Mouse (Mus musculus) small intestine, adult 10 weeks (tissue): ENCODE data around the gene Olfr147. TPM values are rescaled to one million over a fixed set of nuclear protein-coding genes. Genes with fewer than 3 reads are reported as not detected.

Experiments
- polyA plus RNA-seq: library from polyadenylated mRNA; stranded (reverse); fragments of 350-450 nt; fragmentation: Illumina TruSeq; extraction: RNeasy Lipid Tissue Mini Kit (QIAGEN cat#74804); gene quantifications from one replicate; pipeline ENCODE4 v1.2.3, GENCODE M21; 2014; ENCODE audit warnings: low replicate concordance

The Olfr147 gene
- not detected for polyA plus RNA-seq

DNA sequence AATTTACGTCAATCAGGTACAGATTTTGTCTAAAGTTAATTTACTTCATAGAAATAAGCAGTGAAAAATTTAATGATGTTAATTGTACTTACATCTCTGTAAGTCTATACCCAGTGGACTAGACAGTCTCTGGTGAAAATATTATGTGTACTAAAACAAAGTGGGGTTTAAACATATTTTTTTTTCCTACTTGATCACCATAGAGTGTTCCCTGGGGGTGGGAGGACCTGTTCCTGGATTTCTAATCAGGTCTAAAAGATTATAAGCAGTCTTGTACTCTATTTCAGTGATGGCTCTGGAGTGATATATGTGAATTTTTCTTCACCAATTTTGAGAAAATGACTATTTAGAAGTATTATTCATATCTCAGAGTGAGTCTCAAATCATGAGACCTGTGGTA lies at the start of gene Olfr147:
TSS of gene Olfr147 (plus strand) at position 301 of the 400 bp plus-strand sequence.

DNA sequence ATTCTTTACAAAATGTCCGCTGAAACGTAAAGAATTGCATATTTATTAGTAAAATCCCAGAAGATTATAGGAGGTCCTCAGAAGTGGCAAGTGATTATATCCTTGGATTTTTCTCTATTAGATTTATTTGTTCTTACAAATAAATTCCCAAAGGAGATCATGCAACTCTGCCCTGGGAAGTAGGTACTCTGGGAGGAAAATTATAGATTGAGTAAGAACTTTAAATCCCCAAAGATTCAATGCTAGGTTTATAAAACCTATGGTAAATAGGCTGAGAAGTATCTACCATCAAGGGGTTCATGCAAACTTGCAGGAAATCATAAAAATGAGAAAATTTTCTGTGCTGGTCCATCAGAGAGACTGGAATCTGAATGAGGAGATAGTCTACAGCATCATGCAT lies 34.9 kb upstream of the Olfr147 start, which contains the start of gene Olfr250:
TSS of gene Olfr250 (plus strand) at position 301 of the 400 bp plus-strand sequence.

DNA sequence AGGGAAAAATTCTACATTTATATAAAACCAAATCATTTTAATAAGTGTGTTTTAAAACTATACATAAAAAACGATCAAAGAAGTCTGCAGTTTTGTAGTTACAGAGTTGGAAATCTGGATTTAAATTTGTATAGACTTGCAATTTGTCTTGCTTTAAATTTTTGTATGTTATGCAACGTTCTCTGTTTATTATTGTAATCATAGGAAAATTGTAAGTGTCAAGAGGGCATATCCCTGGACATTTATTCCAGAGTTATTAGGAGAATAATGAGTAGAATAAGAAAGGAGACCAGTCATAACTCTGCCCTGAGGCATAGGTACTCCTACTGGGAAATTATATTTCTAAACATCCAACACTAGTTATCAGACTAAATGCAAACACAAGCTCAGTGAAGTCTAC lies 24.7 kb upstream of the Olfr147 start, which contains the start of gene Olfr251:
TSS of gene Olfr251 (plus strand) at position 301 of the 400 bp plus-strand sequence.

GRCm38 (mm10) chr9:38429155-38429554 lies 27.7 kb downstream of the Olfr147 start, which contains the start of gene Olfr901:
TSS of gene Olfr901 (plus strand) at chr9:38429455.

GRCm38 (mm10) chr9:38447352-38447751 lies 45.9 kb downstream of the Olfr147 start, which contains the start of gene Olfr902:
TSS of gene Olfr902 (plus strand) at chr9:38447652.

Other genes starting within 250 kb of the Olfr147 start
- not detected for gene Olfr891, start 220.9 kb upstream of the Olfr147 start, polyA plus RNA-seq
- gene Olfr893, start 193.3 kb upstream of the Olfr147 start, polyA plus RNA-seq, result not detected
- gene Olfr894, start 183.6 kb upstream of the Olfr147 start, polyA plus RNA-seq, result not detected
- gene Olfr143, start 148.9 kb upstream of the Olfr147 start, polyA plus RNA-seq, result not detected
- not detected for gene Olfr895, start 133.8 kb upstream of the Olfr147 start, polyA plus RNA-seq
- gene Olfr896-ps1, start 110.6 kb upstream of the Olfr147 start, polyA plus RNA-seq, result not detected
- gene Olfr25, start 72.6 kb upstream of the Olfr147 start, polyA plus RNA-seq, result not detected
- not detected for gene Olfr898, start 53.3 kb upstream of the Olfr147 start, polyA plus RNA-seq
- not detected for gene Olfr250, start 34.8 kb upstream of the Olfr147 start, polyA plus RNA-seq
- gene Olfr251, start 24.6 kb upstream of the Olfr147 start, polyA plus RNA-seq, result not detected
- not detected for gene Olfr901, start 27.8 kb downstream of the Olfr147 start, polyA plus RNA-seq
- not detected for gene Olfr902, start 46.0 kb downstream of the Olfr147 start, polyA plus RNA-seq
- not detected for gene Olfr904, start 61.4 kb downstream of the Olfr147 start, polyA plus RNA-seq
- not detected for gene Olfr905, start 69.4 kb downstream of the Olfr147 start, polyA plus RNA-seq
- not detected for gene Olfr906, start 85.4 kb downstream of the Olfr147 start, polyA plus RNA-seq
- gene Olfr907, start 94.1 kb downstream of the Olfr147 start, polyA plus RNA-seq, result not detected
- not detected for gene Olfr911-ps1, start 119.9 kb downstream of the Olfr147 start, polyA plus RNA-seq
- gene Olfr910, start 136.2 kb downstream of the Olfr147 start, polyA plus RNA-seq, result not detected
- not detected for gene Olfr912, start 178.5 kb downstream of the Olfr147 start, polyA plus RNA-seq
- not detected for gene Olfr913, start 191.1 kb downstream of the Olfr147 start, polyA plus RNA-seq
- gene Olfr914, start 203.4 kb downstream of the Olfr147 start, polyA plus RNA-seq, result not detected